Mouse (Mus musculus): Measurements from ENCODE around the gene Slc22a4. TPM values are rescaled to one million over a fixed set of nuclear protein-coding genes. Genes with fewer than 3 reads are reported as not detected.
"Not testable (repeated sequence)": the region's sequence is repeated elsewhere in the genome, so short reads cannot be mapped to it uniquely, and the experiment has no call there.

Gene Slc22a4
- polyA plus RNA-seq, 1 experiment from 2014 or later = 13.4 TPM

DNA sequence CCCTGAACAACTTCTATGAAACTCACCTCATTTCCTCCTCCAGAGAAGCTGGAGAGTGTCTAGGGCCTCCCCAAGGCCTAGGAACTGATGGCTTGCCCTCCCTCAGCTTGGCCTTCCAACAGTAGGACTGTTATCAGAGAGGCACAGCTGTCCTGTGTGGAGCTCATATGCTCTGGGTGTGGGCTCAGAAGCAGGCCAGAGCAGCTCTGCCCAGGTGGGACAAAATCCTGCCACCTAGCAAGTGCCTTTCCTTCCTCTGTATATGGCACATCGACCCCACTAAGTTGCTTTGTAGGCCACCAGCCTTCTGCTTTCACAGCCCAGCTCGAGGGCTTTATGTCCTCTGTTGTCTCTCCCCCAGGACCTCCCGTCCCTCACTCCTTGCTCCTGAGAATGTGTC is 23.2 kb downstream of the Slc22a4 start:
- Histone ChIP-seq H3K4me1 (ENCODE audit: insufficient read depth) (peaks cover 37% of the 10 kb centered on the region), H3K27ac (ENCODE audit: low read depth) (peak overlapping the region; percentile 80), H3K4me2 (ENCODE audit: low read depth, low read length) (peak overlapping the region; percentile 52), H3K4me3 (ENCODE audit: low read depth, low read length) (no peak overlapping the region), H3K9me3 (ENCODE audit: low read length) (no peaks in the 10 kb centered on the region), H3K9ac (replicated peaks) (peak overlapping the region; percentile 23; the same call in 1 of the 2 replicates), H3K36me3 (replicated peaks; ENCODE audit: insufficient read depth, low read length) (peaks cover 9% of the 10 kb centered on the region; the same call in 1 of the 2 replicates), H3K27me3 (ENCODE audit: insufficient read depth, low read length) (no peaks in the 10 kb centered on the region)
- TF ChIP-seq CTCF (IDR thresholded peaks at IDR 0.05; ENCODE audit: low read depth) (no peak), EP300 (IDR thresholded peaks at IDR 0.05; ENCODE audit: low read depth) (peak; percentile 93)
- ATAC-seq (peak; percentile 97), DNase-seq (peak; percentile 70)
- 71% methylated on average over 3 of the region's 3 CpGs for WGBS (ENCODE audit: insufficient replicate concordance)

- Histone ChIP-seq H3K27me3 (ENCODE audit: insufficient read depth, low read length) (no peaks in the 10 kb centered on the region), H3K27ac (ENCODE audit: low read depth) (peak overlapping the region; percentile 80; the same call in 1 of the 2 replicates), H3K4me3 (ENCODE audit: low read depth, low read length) (no peak overlapping the region), H3K9me3 (ENCODE audit: low read length) (no peaks in the 10 kb centered on the region), H3K4me2 (ENCODE audit: low read depth, low read length) (peak overlapping the region; percentile 52), H3K9ac (replicated peaks) (peak overlapping the region; percentile 51), H3K4me1 (ENCODE audit: insufficient read depth) (peaks cover 37% of the 10 kb centered on the region), H3K36me3 (replicated peaks; ENCODE audit: insufficient read depth, low read length) (peaks cover 9% of the 10 kb centered on the region; the same call in 1 of the 2 replicates)
- no peak for TF ChIP-seq EP300 (IDR thresholded peaks at IDR 0.05; ENCODE audit: low read depth)
- TF ChIP-seq CTCF (IDR thresholded peaks at IDR 0.05; ENCODE audit: low read depth) = no peak
- WGBS (ENCODE audit: insufficient replicate concordance) = 71% methylated on average over 9 of the region's 9 CpGs
- ATAC-seq (peak; percentile 25; the same call in 1 of the 2 replicates), DNase-seq (peak; percentile 40)
Measured at GRCm38 (mm10) chr11:54004221-54004620, 23.7 kb downstream of the Slc22a4 start.

GRCm38 (mm10) chr11:54002761-54003717 is 24.9 kb downstream of the Slc22a4 start:
- H3K36me3 ChIP-seq (replicated peaks; ENCODE audit: insufficient read depth, low read length) = not testable (repeated sequence)
- TF ChIP-seq CTCF (IDR thresholded peaks at IDR 0.05; ENCODE audit: low read depth) = peak; percentile 93

GRCm38 (mm10) chr11:54002147-54002760 is 25.6 kb downstream of the Slc22a4 start:
- ATAC-seq = no peak
- TF ChIP-seq CTCF (IDR thresholded peaks at IDR 0.05; ENCODE audit: low read depth) (peak; percentile 81), EP300 (IDR thresholded peaks at IDR 0.05; ENCODE audit: low read depth) (no peak)
- Histone ChIP-seq H3K27ac (ENCODE audit: low read depth) (no peak overlapping the region), H3K4me1 (ENCODE audit: insufficient read depth) (peaks cover 30% of the 10 kb centered on the region), H3K4me2 (ENCODE audit: low read depth, low read length) (no peak overlapping the region), H3K9ac (replicated peaks) (no peak overlapping the region), H3K27me3 (ENCODE audit: insufficient read depth, low read length) (no peaks in the 10 kb centered on the region), H3K36me3 (replicated peaks; ENCODE audit: insufficient read depth, low read length) (peaks cover 4% of the 10 kb centered on the region; the same call in 1 of the 2 replicates), H3K9me3 (ENCODE audit: low read length) (no peaks in the 10 kb centered on the region), H3K4me3 (ENCODE audit: low read depth, low read length) (no peak overlapping the region)
- DNase-seq = peak; percentile 72
- WGBS (ENCODE audit: insufficient replicate concordance) = 10% methylated on average over 5 of the region's 5 CpGs

More at GRCm38 (mm10) chr11:54002761-54003717, 24.9 kb downstream of the Slc22a4 start:
- 51% methylated on average over 12 of the region's 12 CpGs for WGBS (ENCODE audit: insufficient replicate concordance)
- H3K9me3 ChIP-seq (ENCODE audit: low read length); H3K9ac ChIP-seq (replicated peaks); ATAC-seq; H3K4me2 ChIP-seq (ENCODE audit: low read depth, low read length); H3K4me3 ChIP-seq (ENCODE audit: low read depth, low read length); H3K27ac ChIP-seq (ENCODE audit: low read depth); H3K27me3 ChIP-seq (ENCODE audit: insufficient read depth, low read length): not testable (repeated sequence)
- peaks cover 37% of the 10 kb centered on the region for H3K4me1 ChIP-seq (ENCODE audit: insufficient read depth)
- DNase-seq = peak; percentile 69

DNA sequence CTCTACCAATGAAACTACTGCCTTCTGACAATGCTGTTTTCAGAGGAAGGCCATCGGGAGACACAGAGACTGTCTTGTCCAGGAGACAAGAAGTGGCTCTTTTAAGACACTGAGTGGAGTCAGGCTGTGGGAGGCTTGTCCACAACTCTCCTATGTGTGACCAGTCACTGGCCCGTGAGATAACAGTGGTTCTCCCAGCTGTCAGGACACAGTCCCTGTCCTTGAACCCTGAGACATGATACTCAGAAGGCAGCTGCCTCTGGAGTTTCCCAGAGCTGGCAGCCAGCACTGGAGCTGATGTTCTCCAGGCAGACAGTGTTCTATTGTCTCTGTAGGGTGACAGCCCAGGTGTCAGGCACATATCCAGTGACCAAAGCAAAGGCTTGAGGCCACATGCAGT is 30.2 kb downstream of the Slc22a4 start:
- no peak overlapping the region for H3K27ac ChIP-seq (ENCODE audit: low read depth)
- H3K36me3 ChIP-seq (replicated peaks; ENCODE audit: insufficient read depth, low read length) = peaks cover 13% of the 10 kb centered on the region
- no peaks in the 10 kb centered on the region for H3K27me3 ChIP-seq (ENCODE audit: insufficient read depth, low read length)
- no peak overlapping the region for H3K4me2 ChIP-seq (ENCODE audit: low read depth, low read length)
- no peak for TF ChIP-seq EP300 (IDR thresholded peaks at IDR 0.05; ENCODE audit: low read depth)
- no peak for TF ChIP-seq CTCF (IDR thresholded peaks at IDR 0.05; ENCODE audit: low read depth)
- no peaks in the 10 kb centered on the region for H3K9me3 ChIP-seq (ENCODE audit: low read length)
- H3K9ac ChIP-seq (replicated peaks) = no peak overlapping the region
- no peak overlapping the region for H3K4me3 ChIP-seq (ENCODE audit: low read depth, low read length)
- 83% methylated on average over 2 of the region's 2 CpGs for WGBS (ENCODE audit: insufficient replicate concordance)
- no peak for DNase-seq
- no peaks in the 10 kb centered on the region for H3K4me1 ChIP-seq (ENCODE audit: insufficient read depth)
- ATAC-seq = no peak

GRCm38 (mm10) chr11:53992264-53992663 is 35.6 kb downstream of the Slc22a4 start:
- Histone ChIP-seq H3K36me3 (replicated peaks; ENCODE audit: insufficient read depth, low read length) (peaks cover 32% of the 10 kb centered on the region), H3K4me2 (ENCODE audit: low read depth, low read length) (no peak overlapping the region), H3K4me3 (ENCODE audit: low read depth, low read length) (no peak overlapping the region), H3K9ac (replicated peaks) (no peak overlapping the region), H3K9me3 (ENCODE audit: low read length) (no peaks in the 10 kb centered on the region), H3K4me1 (ENCODE audit: insufficient read depth) (no peaks in the 10 kb centered on the region), H3K27ac (ENCODE audit: low read depth) (no peak overlapping the region), H3K27me3 (ENCODE audit: insufficient read depth, low read length) (no peaks in the 10 kb centered on the region)
- TF ChIP-seq EP300 (IDR thresholded peaks at IDR 0.05; ENCODE audit: low read depth) (no peak), CTCF (IDR thresholded peaks at IDR 0.05; ENCODE audit: low read depth) (no peak)
- no peak for ATAC-seq
- WGBS (ENCODE audit: insufficient replicate concordance) = 84% methylated on average over 4 of the region's 4 CpGs
- DNase-seq = no peak

Data from liver, postnatal 0 days (tissue).